Mouse (Mus musculus): Measurements from ENCODE around the gene Six5. TPM values are rescaled to one million over a fixed set of nuclear protein-coding genes. Genes with fewer than 3 reads are reported as not detected.
A peak's percentile ranks its signal among the peaks of the same experiment; 100 is the strongest.

Six5 gene
- total and polyA plus RNA-seq, 3 experiments: 3.0 to 7.7 TPM; not detected in 1

- TF ChIP-seq HCFC1 (IDR thresholded peaks at IDR 0.05; ENCODE audit: low read depth, low read length) (no peak), E2F4 (IDR thresholded peaks at IDR 0.05; ENCODE audit: borderline replicate concordance, low read depth, low read length) (no peak), GATA1 (IDR thresholded peaks at IDR 0.05; ENCODE audit: low read depth, low read length) (no peak), RAD21 (IDR thresholded peaks at IDR 0.05; ENCODE audit: low read depth, low read length) (no peak), MEF2A (IDR thresholded peaks at IDR 0.05; ENCODE audit: extremely low read depth, insufficient replicate concordance, low read depth, low read length, poor library complexity, severe bottlenecking) (no peak), CTCF (IDR thresholded peaks at IDR 0.05 in 2 of 3, conservative IDR thresholded peaks at IDR 0.05 in 1 of 3; ENCODE audit: control insufficient read depth in 1 of 3, insufficient read depth in 1 of 3, low read depth in 2 of 3, low read length in 3 of 3, poor library complexity in 1 of 3, severe bottlenecking in 1 of 3) (no peak), ZNF384 (IDR thresholded peaks at IDR 0.05; ENCODE audit: low read depth, low read length) (no peak), MAZ (IDR thresholded peaks at IDR 0.05; ENCODE audit: low read depth, low read length) (no peak), CHD2 (IDR thresholded peaks at IDR 0.05; ENCODE audit: low read length) (no peak), UBTF (IDR thresholded peaks at IDR 0.05; ENCODE audit: borderline replicate concordance, insufficient read depth, low read depth, low read length) (no peak), RCOR1 (IDR thresholded peaks at IDR 0.05; ENCODE audit: low read depth, low read length) (no peak), NRF1 (IDR thresholded peaks at IDR 0.05; ENCODE audit: insufficient read depth, low read depth, low read length, poor library complexity, severe bottlenecking) (no peak)
- Histone ChIP-seq H3K79me2 (ENCODE audit: control insufficient read depth, insufficient read depth, low read length, poor library complexity) (no peaks in the 10 kb centered on the region; the same call in 1 of the 2 replicates), H3K27me3 (ENCODE audit: control insufficient read depth in 1 of 2, insufficient read depth in 2 of 2, low read length in 2 of 2) (no peaks in the 10 kb centered on the region), H3K36me3 (ENCODE audit: control insufficient read depth in 1 of 2, insufficient read depth in 2 of 2, low read length in 2 of 2) (peaks cover 0 to 8% of the 10 kb centered on the region in 2 experiments; a peak in 2 of 4 replicates), H3K4me1 (ENCODE audit: control insufficient read depth in 1 of 2, insufficient read depth in 2 of 2, low read length in 2 of 2) (peaks cover 5 to 14% of the 10 kb centered on the region in 2 experiments), H3K9me3 (replicated peaks; ENCODE audit: insufficient read depth, low read length) (no peaks in the 10 kb centered on the region), H3K9ac (ENCODE audit: control insufficient read depth, low read depth, low read length, poor library complexity, severe bottlenecking) (no peak within 1 kb of the TSS), H3K27ac (ENCODE audit: control insufficient read depth, low read depth, low read length) (no peak within 1 kb of the TSS), H3K4me3 (ENCODE audit: control insufficient read depth in 1 of 2, insufficient read depth in 1 of 2, low read depth in 2 of 2, low read length in 2 of 2) (no peak within 1 kb of the TSS)
- DNase-seq (ENCODE audit: low read depth, low spot score): no peak
Measured at GRCm38 (mm10) chr7:19083701-19084100, 10.7 kb upstream of the Six5 start, which contains the start of gene Dmpk. Dmpk (plus strand) TSS chr7:19083849.

GRCm38 (mm10) chr7:19084277-19084771 is 10.1 kb upstream of the Six5 start:
- no peaks in the 10 kb centered on the region for H3K79me2 ChIP-seq (ENCODE audit: control insufficient read depth, insufficient read depth, low read length, poor library complexity)
- H3K9ac ChIP-seq (ENCODE audit: control insufficient read depth, low read depth, low read length, poor library complexity, severe bottlenecking): no peak overlapping the region
- H3K9me3 ChIP-seq (replicated peaks; ENCODE audit: insufficient read depth, low read length): no peaks in the 10 kb centered on the region
- no peak for TF ChIP-seq MEF2A (IDR thresholded peaks at IDR 0.05; ENCODE audit: extremely low read depth, insufficient replicate concordance, low read depth, low read length, poor library complexity, severe bottlenecking)
- no peak for TF ChIP-seq JUND (IDR thresholded peaks at IDR 0.05; ENCODE audit: low read depth, low read length)
- no peak for TF ChIP-seq POLR2AphosphoS5 (IDR thresholded peaks at IDR 0.05; ENCODE audit: borderline replicate concordance, low read depth, low read length)
- 0 out of 2 replicates have a peak, but pooled peaks have one; percentile 16 for TF ChIP-seq TCF12 (IDR thresholded peaks at IDR 0.05; ENCODE audit: low read depth, low read length)
- no peak for TF ChIP-seq MAZ (IDR thresholded peaks at IDR 0.05; ENCODE audit: low read depth, low read length)
- no peak for TF ChIP-seq CHD2 (IDR thresholded peaks at IDR 0.05; ENCODE audit: low read length)
- H3K27me3 ChIP-seq (ENCODE audit: control insufficient read depth in 1 of 2, insufficient read depth in 2 of 2, low read length in 2 of 2): no peaks in the 10 kb centered on the region
- H3K4me3 ChIP-seq (ENCODE audit: control insufficient read depth in 1 of 2, insufficient read depth in 1 of 2, low read depth in 2 of 2, low read length in 2 of 2): no peak overlapping the region
- peak; percentile 57 for DNase-seq (ENCODE audit: low read depth, low spot score)
- no peak overlapping the region for H3K27ac ChIP-seq (ENCODE audit: control insufficient read depth, low read depth, low read length)
- H3K36me3 ChIP-seq (ENCODE audit: control insufficient read depth in 1 of 2, insufficient read depth in 2 of 2, low read length in 2 of 2): peaks cover 0 to 8% of the 10 kb centered on the region in 2 experiments; a peak in 2 of 4 replicates
- H3K4me1 ChIP-seq (ENCODE audit: control insufficient read depth in 1 of 2, insufficient read depth in 2 of 2, low read length in 2 of 2): peaks cover 5 to 14% of the 10 kb centered on the region in 2 experiments
